Mouse (Mus musculus) heart, adult 2 months (tissue): ENCODE measurements at regions not wholly inside any gene's neighbourhood (a gene's known extent, or its start where the extent isn't known, plus 50 kb on each side); places are given as distances from the start of the nearest gene placed in this dataset.

Source experiments
- DNase-seq, 2 experiments: peaks; one replicate each; pipeline ENCODE4 v3.0.0; 2021
- H3K27ac ChIP-seq: fragments of 200-600 bp; 2 replicates; pipeline ENCODE4 v1.8.1; 2022
- H3K27me3 ChIP-seq: fragments of 200-500 bp; 2 replicates; pipeline ENCODE4 v1.6.1; 2012; ENCODE audit warnings: mild to moderate bottlenecking, low read length, inconsistent platforms, mixed read lengths; ENCODE audit not compliant: control insufficient read depth, insufficient read depth
- H3K36me3 ChIP-seq: fragments of 200-500 bp; 2 replicates; pipeline ENCODE4 v1.6.1; 2012; ENCODE audit warnings: low read length, inconsistent platforms; ENCODE audit not compliant: control insufficient read depth, insufficient read depth
- H3K4me1 ChIP-seq: fragments of 200-500 bp; 2 replicates; pipeline ENCODE4 v1.6.1; 2011; ENCODE audit warnings: low read length; ENCODE audit not compliant: control insufficient read depth, insufficient read depth
- H3K4me3 ChIP-seq: fragments of 200-600 bp; 2 replicates; pipeline ENCODE4 v1.8.1; 2022
- H3K79me2 ChIP-seq: fragments of 200-500 bp; replicated peaks from 2 replicates; pipeline ENCODE4 v1.6.1; 2012; ENCODE audit warnings: mild to moderate bottlenecking, inconsistent platforms, low read length, moderate library complexity, mixed read lengths; ENCODE audit not compliant: control insufficient read depth, insufficient read depth
- H3K9ac ChIP-seq: fragments of 200-500 bp; 2 replicates; pipeline ENCODE4 v1.6.1; 2012; ENCODE audit warnings: low read depth, mild to moderate bottlenecking, control low read depth, inconsistent platforms, low read length, mixed read lengths
- CTCF ChIP-seq: fragments of 200-600 bp; IDR thresholded peaks from 2 replicates; pipeline ENCODE4 v1.8.1; 2022; ENCODE audit warnings: antibody characterized with exemption, mild to moderate bottlenecking, moderate library complexity
- EP300 ChIP-seq: fragments of 200-500 bp; IDR thresholded peaks from 2 replicates; pipeline ENCODE4 v1.6.1; 2011; ENCODE audit warnings: low read depth, low read length, control low read depth; ENCODE audit not compliant: insufficient read depth
- POLR2A ChIP-seq: fragments of 200-500 bp; IDR thresholded peaks from 2 replicates; pipeline ENCODE4 v1.6.1; 2011; ENCODE audit warnings: mild to moderate bottlenecking, low read depth, low read length, control low read depth; ENCODE audit not compliant: insufficient read depth
- WGBS: fragments of 180-500 bp; shearing (Covaris S2); methylation state at CpG from one replicate; pipeline ENCODE4 v1.1.7; 2018; 5-methylcytosine and 5-hydroxymethylcytosine counted together
- intact Hi-C: fragments of 180-260 bp; cut with DNase I; formaldehyde crosslinking; loops from one replicate; pipeline ENCODE4 v1.15.1; 2025

DNA sequence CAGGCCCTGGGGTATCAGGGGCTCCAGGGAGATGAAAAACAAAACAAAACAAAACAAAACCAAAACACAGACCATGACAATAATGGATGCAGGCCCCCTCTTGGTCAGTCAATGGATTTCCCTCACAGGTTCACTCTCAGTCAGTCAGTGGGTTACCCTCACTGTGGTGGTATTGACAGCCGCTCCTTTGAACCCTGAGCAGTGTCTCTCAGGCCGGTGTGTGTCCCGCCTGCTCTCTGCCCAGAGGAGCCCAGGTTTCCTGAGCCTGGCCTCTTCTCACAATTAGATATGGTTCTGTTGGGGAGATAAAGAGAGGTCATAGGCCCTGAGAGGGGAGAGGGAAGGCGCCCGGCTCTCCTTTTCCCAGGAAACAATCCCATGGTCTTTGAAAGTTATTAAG lies 87.8 kb upstream of the Parp11 start:
- intact Hi-C loops = loop anchor here (1.0 to 2.0 kb wide), 4 partner anchors 34 to 404 kb away; no protein-coding TSS in a partner anchor
- no peak overlapping the region for H3K9ac ChIP-seq
- no peak overlapping the region for H3K4me3 ChIP-seq
- no peaks in the 10 kb centered on the region for H3K4me1 ChIP-seq
- TF ChIP-seq CTCF (no peak), EP300 (no peak), POLR2A (no peak)
- DNase-seq = peak in 1 of 2 experiments; percentile 12
- no peaks in the 10 kb centered on the region for H3K27me3 ChIP-seq
- H3K79me2 ChIP-seq = no peaks in the 10 kb centered on the region
- no peak overlapping the region for H3K27ac ChIP-seq
- no peaks in the 10 kb centered on the region for H3K36me3 ChIP-seq
- 27% methylated on average over 5 of the region's 5 CpGs for WGBS

DNA sequence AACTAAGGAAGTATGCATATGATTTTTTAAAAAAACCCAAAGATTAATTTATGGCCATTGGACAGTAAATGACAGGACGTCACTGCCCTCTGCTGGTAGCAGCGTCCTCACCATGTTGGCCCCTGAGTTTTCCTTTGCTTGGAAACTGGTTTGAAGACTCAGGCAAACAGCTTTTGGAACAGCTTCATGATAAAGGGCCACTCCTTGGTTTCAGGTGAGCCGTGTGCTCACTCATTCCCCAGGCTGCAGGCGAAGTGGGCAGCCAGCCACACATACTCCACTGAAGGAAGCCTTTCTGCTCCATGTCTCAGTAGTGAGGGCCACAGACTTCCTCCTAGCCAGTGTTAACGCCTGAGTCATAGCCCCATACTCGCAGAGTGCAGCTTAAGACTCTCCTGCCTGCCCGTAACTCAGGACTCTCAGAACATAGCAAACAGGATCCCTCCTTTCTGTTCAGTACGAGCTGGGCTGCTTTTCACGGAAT lies 87.2 kb upstream of the Parp11 start:
- whole genome bisulfite sequencing = 23% methylated on average over 9 of the region's 9 CpGs
- Histone ChIP-seq H3K4me1 (no peaks in the 10 kb centered on the region), H3K27ac (no peak overlapping the region), H3K79me2 (no peaks in the 10 kb centered on the region), H3K9ac (no peak overlapping the region), H3K27me3 (no peaks in the 10 kb centered on the region), H3K4me3 (no peak overlapping the region), H3K36me3 (no peaks in the 10 kb centered on the region)
- TF ChIP-seq CTCF = peak; percentile 93
- TF ChIP-seq POLR2A = no peak
- TF ChIP-seq EP300 = peak; percentile 68; the same call in 1 of the 2 replicates
- intact Hi-C loops = loop anchor here (1.0 to 2.0 kb wide), 4 partner anchors 34 to 405 kb away; no protein-coding TSS in a partner anchor
- peak; percentile 57 to 81 for DNase-seq

DNA sequence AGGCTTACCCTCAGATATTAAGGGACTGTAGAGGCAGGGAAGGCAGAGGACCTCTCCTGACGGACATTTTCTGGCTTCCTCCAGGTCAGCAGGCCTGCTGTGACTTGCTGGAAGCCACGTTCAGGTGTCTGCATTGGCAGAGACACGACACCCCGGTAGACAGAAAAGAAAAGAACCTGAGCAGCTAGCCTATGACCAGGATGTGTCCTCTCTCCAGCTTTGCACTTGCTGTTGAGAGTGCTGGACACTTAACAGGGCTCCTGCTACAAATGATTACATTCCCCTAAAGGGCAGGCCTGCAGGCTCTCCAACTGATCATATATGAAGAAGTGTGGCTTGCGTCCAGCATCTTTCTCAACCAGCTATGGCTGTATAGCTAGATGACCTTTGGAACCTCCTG lies 84.5 kb upstream of the Parp11 start:
- H3K27ac ChIP-seq = no peak overlapping the region
- no peak overlapping the region for H3K9ac ChIP-seq
- WGBS = 86% methylated on average over 5 of the region's 5 CpGs
- no peaks in the 10 kb centered on the region for H3K79me2 ChIP-seq
- H3K36me3 ChIP-seq = no peaks in the 10 kb centered on the region
- H3K27me3 ChIP-seq = no peaks in the 10 kb centered on the region
- intact Hi-C loops = no loop called here
- H3K4me3 ChIP-seq = no peak overlapping the region
- peak in 1 of 2 experiments; percentile 5 for DNase-seq
- no peaks in the 10 kb centered on the region for H3K4me1 ChIP-seq
- no peak for TF ChIP-seq POLR2A
- no peak for TF ChIP-seq CTCF
- no peak for TF ChIP-seq EP300

DNA sequence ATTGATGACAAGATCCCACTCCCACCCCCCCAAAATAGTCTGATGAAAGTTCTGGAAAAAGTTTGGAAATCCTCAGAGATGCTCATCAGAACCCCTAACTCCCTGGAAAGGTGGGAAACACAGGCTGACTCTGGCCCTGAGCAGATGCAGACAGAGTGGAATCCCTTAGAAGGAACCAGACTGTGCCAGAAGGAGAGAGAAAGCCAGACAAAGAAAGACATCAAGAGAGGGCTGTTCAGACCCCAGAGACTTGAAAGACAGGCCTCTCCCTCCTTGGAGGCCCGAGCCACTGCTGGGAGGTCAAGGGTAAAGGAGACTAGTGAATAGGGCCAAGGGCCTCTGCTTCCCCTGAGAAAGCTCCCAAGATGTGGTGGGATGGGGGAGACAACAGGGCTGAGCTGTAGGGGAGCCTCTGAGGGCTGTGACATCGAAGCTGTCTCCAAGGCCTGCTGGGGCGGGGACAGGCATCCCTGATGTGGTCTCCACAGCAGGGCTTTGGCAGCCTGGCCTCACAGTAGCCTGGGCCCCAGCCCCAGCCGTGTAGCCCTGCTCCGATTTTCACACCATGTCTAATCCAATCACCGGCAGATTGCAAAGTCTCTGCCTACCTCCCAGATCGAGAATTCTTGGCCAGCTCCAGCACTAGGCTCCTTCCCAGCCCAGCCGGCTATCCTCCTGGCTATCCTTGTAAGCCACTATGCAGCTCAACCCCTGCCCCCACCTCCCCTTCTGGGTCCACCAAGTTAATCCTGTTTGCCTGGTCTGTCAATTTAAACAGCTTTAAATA lies 83.5 kb upstream of the Parp11 start:
- DNase-seq = peak in 1 of 2 experiments; percentile 13
- Histone ChIP-seq H3K27ac (no peak overlapping the region), H3K4me1 (no peaks in the 10 kb centered on the region), H3K4me3 (no peak overlapping the region), H3K27me3 (no peaks in the 10 kb centered on the region), H3K79me2 (no peaks in the 10 kb centered on the region), H3K9ac (no peak overlapping the region), H3K36me3 (no peaks in the 10 kb centered on the region)
- intact Hi-C loops = no loop called here
- TF ChIP-seq EP300 = no peak
- no peak for TF ChIP-seq POLR2A
- TF ChIP-seq CTCF = no peak
- 45% methylated on average over 8 of the region's 8 CpGs for WGBS

DNA sequence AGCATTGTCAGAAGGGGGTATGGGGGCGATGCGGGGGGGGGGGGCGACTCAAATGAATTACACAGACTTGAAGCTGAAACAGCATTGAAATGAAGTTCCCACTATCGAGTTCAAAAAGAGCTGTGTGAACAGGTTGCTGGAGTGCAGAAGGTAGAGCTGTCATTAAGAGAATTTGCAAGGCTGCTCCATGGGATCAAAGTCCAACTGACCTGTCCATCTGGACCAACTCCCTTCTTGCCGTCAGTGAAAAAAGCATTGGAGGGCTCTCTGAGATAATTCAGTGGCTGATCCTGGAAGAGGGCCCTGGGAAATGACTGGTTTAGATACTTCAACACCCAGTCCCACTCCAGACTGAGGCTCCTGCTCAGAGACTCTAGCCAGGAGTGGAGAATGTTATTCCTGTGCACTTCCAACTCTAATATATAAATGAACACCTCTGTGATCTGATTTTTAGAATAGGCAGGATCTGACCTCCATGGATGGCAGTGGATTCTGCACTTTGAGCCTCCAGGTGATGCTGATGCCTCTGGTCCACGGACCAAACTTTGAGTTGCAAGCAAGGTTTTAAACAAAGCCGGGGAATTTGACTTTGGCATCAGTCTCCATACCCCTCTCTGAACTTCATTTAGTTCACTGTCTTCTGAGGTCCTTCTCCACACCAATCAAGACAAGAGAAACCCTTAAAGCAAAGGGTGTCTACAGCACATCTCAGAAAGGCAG lies 82.6 kb upstream of the Parp11 start:
- Histone ChIP-seq H3K4me3 (no peak overlapping the region), H3K36me3 (no peaks in the 10 kb centered on the region), H3K9ac (no peak overlapping the region), H3K4me1 (no peaks in the 10 kb centered on the region), H3K79me2 (no peaks in the 10 kb centered on the region), H3K27ac (no peak overlapping the region), H3K27me3 (no peaks in the 10 kb centered on the region)
- no peak for TF ChIP-seq CTCF
- no peak for TF ChIP-seq POLR2A
- TF ChIP-seq EP300 = no peak
- intact Hi-C loops = no loop called here
- 58% methylated on average over 7 of the region's 7 CpGs for WGBS
- DNase-seq = peak in 1 of 2 experiments; percentile 4

DNA sequence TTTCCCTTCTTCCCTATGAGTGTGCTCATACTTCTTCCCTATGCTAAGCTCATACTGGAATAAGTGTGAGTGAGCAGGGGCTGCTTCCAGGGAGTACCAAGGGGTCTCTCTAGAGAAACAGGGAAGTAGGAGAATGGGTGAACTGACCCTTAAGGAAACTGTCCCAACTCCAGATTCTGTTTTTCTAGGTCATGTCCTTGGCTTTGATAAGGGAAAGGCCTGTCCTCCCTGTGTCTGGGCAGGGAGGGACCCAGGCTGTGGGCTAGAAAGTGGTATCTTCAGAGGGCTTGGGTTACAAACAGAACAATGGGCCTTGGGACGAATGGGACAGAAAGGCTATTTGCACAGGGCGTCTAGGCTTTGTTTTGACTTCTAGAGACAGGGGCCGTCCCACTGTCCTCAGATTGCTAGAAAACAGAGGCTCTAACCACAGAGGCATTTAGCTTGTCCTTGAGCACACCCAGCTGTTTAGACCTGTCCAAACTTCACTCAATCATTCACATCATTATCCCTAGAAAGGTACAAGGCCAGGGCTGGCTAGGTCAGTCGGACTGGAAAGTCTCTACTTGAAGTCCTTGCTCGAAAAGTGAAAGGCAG lies 82.0 kb upstream of the Parp11 start:
- WGBS = 61% methylated on average over 5 of the region's 5 CpGs
- TF ChIP-seq EP300 (no peak), POLR2A (no peak), CTCF (no peak)
- no peak overlapping the region for H3K27ac ChIP-seq
- intact Hi-C loops = no loop called here
- DNase-seq = no peak
- no peaks in the 10 kb centered on the region for H3K79me2 ChIP-seq
- no peaks in the 10 kb centered on the region for H3K36me3 ChIP-seq
- H3K4me3 ChIP-seq = no peak overlapping the region
- H3K27me3 ChIP-seq = no peaks in the 10 kb centered on the region
- no peaks in the 10 kb centered on the region for H3K4me1 ChIP-seq
- no peak overlapping the region for H3K9ac ChIP-seq
